Mouse (Mus musculus) liver, postnatal 0 days (tissue): ENCODE measurements around the gene Rgma.

Experiments
- CTCF ChIP-seq: sonication (generic); IDR thresholded peaks from 2 replicates; pipeline ENCODE4 v1.5.1; 2016; ENCODE audit warnings: antibody characterized with exemption, low read depth
- EP300 ChIP-seq: IDR thresholded peaks from 2 replicates; pipeline ENCODE4 v1.6.1; 2016; ENCODE audit warnings: antibody characterized with exemption, low read depth, mild to moderate bottlenecking

DNA sequence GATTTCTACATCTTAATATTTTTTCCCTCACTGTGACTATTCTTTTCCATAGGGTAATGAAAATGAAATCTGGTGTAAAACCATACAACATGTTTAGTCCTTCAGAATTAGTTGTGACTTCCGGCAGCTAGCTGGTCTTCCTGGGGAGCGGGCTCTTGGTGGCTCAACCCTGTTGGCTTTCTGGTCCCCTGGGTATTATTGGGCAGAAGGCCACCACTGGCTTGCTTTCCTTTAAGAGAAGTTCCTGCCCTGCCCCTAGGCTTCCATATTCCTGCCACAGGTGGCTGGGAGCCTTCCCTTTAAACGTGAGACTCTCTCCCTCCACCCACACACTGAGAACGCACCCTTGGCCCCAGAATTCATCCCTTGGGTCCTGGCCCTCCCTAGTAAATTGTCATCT, 9.8 kb upstream of the Rgma start:
- no peak for TF ChIP-seq EP300
- TF ChIP-seq CTCF = no peak
